Mouse (Mus musculus) liver, postnatal 0 days (tissue): ENCODE measurements at regions not wholly inside any gene's neighbourhood (a gene's known extent, or its start where the extent isn't known, plus 50 kb on each side); places are given as distances from the start of the nearest gene placed in this dataset.

Experiments used
- ATAC-seq: fragments of 200-750 bp; cut with Nextera tagmentation; 2 replicates; pipeline ENCODE4 v1.8.0; 2017; ENCODE audit warnings: mild to moderate bottlenecking, moderate library complexity
- DNase-seq: peaks from one replicate; pipeline ENCODE4 v3.0.0-alpha.2; 2016
- H3K27ac ChIP-seq: fragments of 300-500 bp; sonication (generic); 2 replicates; pipeline ENCODE4 v1.5.1; 2014; ENCODE audit warnings: antibody characterized with exemption, moderate library complexity, mild to moderate bottlenecking, low read depth
- H3K27me3 ChIP-seq: fragments of 300-500 bp; sonication (generic); 2 replicates; pipeline ENCODE4 v1.6.1; 2014; ENCODE audit warnings: low read length, control low read depth, mixed read lengths; ENCODE audit not compliant: insufficient read depth
- H3K36me3 ChIP-seq: fragments of 300-500 bp; sonication (generic); replicated peaks from 2 replicates; pipeline ENCODE4 v1.6.1; 2014; ENCODE audit warnings: mild to moderate bottlenecking, control low read depth, low read length, moderate library complexity, mixed read lengths; ENCODE audit not compliant: insufficient read depth
- H3K4me1 ChIP-seq: fragments of 300-500 bp; sonication (generic); 2 replicates; pipeline ENCODE4 v1.6.1; 2014; ENCODE audit warnings: antibody characterized with exemption, mild to moderate bottlenecking, control low read depth; ENCODE audit not compliant: insufficient read depth
- H3K4me2 ChIP-seq: fragments of 300-500 bp; sonication (generic); 2 replicates; pipeline ENCODE4 v1.6.1; 2014; ENCODE audit warnings: low read depth, mild to moderate bottlenecking, low read length, moderate library complexity, mixed read lengths
- H3K4me3 ChIP-seq: fragments of 300-500 bp; sonication (generic); 2 replicates; pipeline ENCODE4 v1.5.1; 2014; ENCODE audit warnings: low read depth, low read length
- H3K9ac ChIP-seq: fragments of 300-500 bp; sonication (generic); replicated peaks from 2 replicates; pipeline ENCODE4 v1.6.1; 2014; ENCODE audit warnings: mild to moderate bottlenecking, moderate library complexity
- H3K9me3 ChIP-seq: fragments of 300-500 bp; sonication (generic); 2 replicates; pipeline ENCODE4 v1.6.1; 2016; ENCODE audit warnings: mild to moderate bottlenecking, control low read depth, low read length, mixed read lengths
- CTCF ChIP-seq: sonication (generic); IDR thresholded peaks from 2 replicates; pipeline ENCODE4 v1.5.1; 2016; ENCODE audit warnings: antibody characterized with exemption, low read depth
- EP300 ChIP-seq: IDR thresholded peaks from 2 replicates; pipeline ENCODE4 v1.6.1; 2016; ENCODE audit warnings: antibody characterized with exemption, low read depth, mild to moderate bottlenecking
- WGBS: fragments of 180-500 bp; shearing (Covaris S2); extraction: QIAGEN DNeasy Blood & Tissue Kit; methylation state at CpG from one replicate; pipeline ENCODE4 v1.1.7; 2014; ENCODE audit not compliant: insufficient replicate concordance; 5-methylcytosine and 5-hydroxymethylcytosine counted together

DNA sequence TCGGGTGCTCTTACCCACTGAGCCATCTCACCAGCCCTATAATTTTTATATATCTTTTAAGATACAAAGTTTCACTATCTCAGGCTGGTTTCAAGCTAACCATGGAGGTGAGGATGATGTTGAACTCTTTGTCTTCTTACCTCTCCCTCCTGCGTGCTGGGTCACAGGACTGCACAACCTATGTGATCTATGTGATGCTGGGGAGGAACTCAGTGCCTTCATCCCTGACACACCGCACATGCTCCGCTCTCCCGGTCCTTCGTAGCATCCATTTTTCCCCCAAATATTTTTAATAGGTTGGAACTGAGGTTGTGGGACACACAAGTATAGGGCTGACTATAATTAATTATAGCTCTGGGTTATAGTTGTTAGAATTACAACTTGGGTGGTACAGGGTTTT lies 75.9 kb upstream of the Caprin1 start:
- Histone ChIP-seq H3K4me2 (no peak overlapping the region), H3K9me3 (no peaks in the 10 kb centered on the region), H3K4me3 (no peak overlapping the region), H3K9ac (no peak overlapping the region), H3K27ac (no peak overlapping the region), H3K36me3 (no peaks in the 10 kb centered on the region), H3K4me1 (peaks cover 7% of the 10 kb centered on the region), H3K27me3 (no peaks in the 10 kb centered on the region)
- DNase-seq (no peak), ATAC-seq (no peak)
- 91% methylated on average over 6 of the region's 6 CpGs for WGBS
- no peak for TF ChIP-seq EP300
- TF ChIP-seq CTCF = no peak

DNA sequence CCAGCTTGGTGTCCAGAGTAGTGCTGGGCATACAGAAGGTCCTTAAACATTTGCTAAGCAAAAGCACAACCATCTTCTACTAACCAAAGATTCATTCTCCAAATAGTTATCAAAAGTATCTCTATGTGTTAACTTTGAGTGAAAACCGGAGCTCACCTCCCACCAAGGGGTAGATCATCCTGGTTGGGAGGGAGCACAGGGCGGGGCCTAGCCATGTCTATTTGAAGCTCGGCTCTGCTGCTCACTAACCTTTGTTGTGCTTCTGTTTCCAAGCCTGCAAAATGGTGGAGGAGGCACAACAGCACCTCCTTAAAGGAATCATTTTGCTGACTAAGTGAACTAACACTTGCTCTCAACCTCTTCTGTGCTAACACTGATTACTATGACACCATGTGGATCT lies 77.0 kb upstream of the Caprin1 start:
- H3K9me3 ChIP-seq = no peaks in the 10 kb centered on the region
- H3K27ac ChIP-seq = peak overlapping the region; percentile 57; the same call in 1 of the 2 replicates
- 59% methylated on average over 3 of the region's 3 CpGs for WGBS
- H3K36me3 ChIP-seq = no peaks in the 10 kb centered on the region
- no peaks in the 10 kb centered on the region for H3K27me3 ChIP-seq
- no peak overlapping the region for H3K9ac ChIP-seq
- TF ChIP-seq CTCF (no peak), EP300 (no peak)
- peaks cover 7% of the 10 kb centered on the region for H3K4me1 ChIP-seq
- DNase-seq (no peak), ATAC-seq (no peak)
- H3K4me3 ChIP-seq = no peak overlapping the region
- H3K4me2 ChIP-seq = no peak overlapping the region

DNA sequence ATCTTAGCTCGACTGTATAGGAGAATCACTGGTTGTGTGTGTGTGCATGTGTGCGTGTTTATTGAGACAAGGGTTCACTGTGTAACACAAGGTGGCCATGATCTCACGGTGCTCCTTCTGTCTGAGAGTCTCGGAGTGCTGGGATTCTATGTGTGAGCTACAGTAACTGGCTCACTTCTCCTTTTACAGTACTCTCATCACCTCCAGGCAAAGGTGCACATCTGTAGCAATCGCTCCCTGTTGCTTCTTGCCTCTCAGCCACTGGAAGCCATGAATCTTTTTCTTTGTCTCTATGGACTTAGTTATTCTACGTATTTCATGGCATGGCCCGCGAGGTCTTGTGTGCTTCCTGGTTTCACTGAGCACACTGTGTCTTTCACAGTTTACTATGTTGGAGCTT lies 78.3 kb upstream of the Caprin1 start:
- 83% methylated on average over 8 of the region's 8 CpGs for WGBS
- no peak overlapping the region for H3K27ac ChIP-seq
- no peaks in the 10 kb centered on the region for H3K36me3 ChIP-seq
- H3K27me3 ChIP-seq = no peaks in the 10 kb centered on the region
- no peaks in the 10 kb centered on the region for H3K9me3 ChIP-seq
- no peak overlapping the region for H3K4me2 ChIP-seq
- no peak for ATAC-seq
- TF ChIP-seq CTCF = no peak
- TF ChIP-seq EP300 = no peak
- no peak overlapping the region for H3K9ac ChIP-seq
- no peak overlapping the region for H3K4me3 ChIP-seq
- DNase-seq = no peak
- peaks cover 7% of the 10 kb centered on the region for H3K4me1 ChIP-seq

GRCm38 (mm10) chr2:103876236-103876635 lies 78.8 kb upstream of the Caprin1 start:
- TF ChIP-seq CTCF = no peak
- TF ChIP-seq EP300 = no peak
- no peak overlapping the region for H3K4me2 ChIP-seq
- no peak overlapping the region for H3K27ac ChIP-seq
- no peaks in the 10 kb centered on the region for H3K9me3 ChIP-seq
- WGBS = 68% methylated on average over 2 of the region's 2 CpGs
- no peaks in the 10 kb centered on the region for H3K36me3 ChIP-seq
- DNase-seq (no peak), ATAC-seq (no peak)
- H3K9ac ChIP-seq = no peak overlapping the region
- H3K4me3 ChIP-seq = no peak overlapping the region
- no peaks in the 10 kb centered on the region for H3K27me3 ChIP-seq
- peaks cover 9% of the 10 kb centered on the region for H3K4me1 ChIP-seq

- Histone ChIP-seq H3K9ac (no peak overlapping the region), H3K4me2 (no peak overlapping the region), H3K4me3 (no peak overlapping the region), H3K27me3 (no peaks in the 10 kb centered on the region), H3K9me3 (no peaks in the 10 kb centered on the region), H3K36me3 (no peaks in the 10 kb centered on the region), H3K4me1 (0 out of 2 replicates have a peak, but pooled peaks cover 6% of the 10 kb centered on the region), H3K27ac (no peak overlapping the region)
- ATAC-seq (no peak), DNase-seq (no peak)
- WGBS = 19% methylated on average over 10 of the region's 10 CpGs
- no peak for TF ChIP-seq EP300
- no peak for TF ChIP-seq CTCF
These were observed 76.6 kb upstream of the Lmo2 start for GRCm38 (mm10) chr2:103881026-103881763.

DNA sequence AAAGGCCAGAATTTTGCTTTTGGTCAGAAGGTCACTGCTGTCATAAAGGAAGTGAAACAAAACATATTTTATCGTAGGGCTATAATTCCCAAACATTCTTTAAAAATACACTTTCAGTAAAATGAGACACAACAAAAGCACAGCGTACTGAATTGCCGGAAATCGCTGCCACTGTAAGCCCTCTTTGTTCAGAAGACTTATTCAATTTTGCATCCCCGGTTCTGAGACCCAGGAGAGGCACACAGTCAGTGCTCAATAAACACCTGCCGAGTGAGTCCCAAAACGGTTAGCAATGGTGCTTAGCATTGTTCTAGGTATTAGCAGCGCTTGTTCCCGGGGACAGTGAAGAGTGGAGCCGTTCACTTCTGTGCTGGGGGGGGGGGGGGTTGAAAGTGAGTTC lies 72.9 kb upstream of the Lmo2 start:
- H3K4me1 ChIP-seq = peaks cover 8% of the 10 kb centered on the region
- ATAC-seq (no peak), DNase-seq (no peak)
- 0 out of 2 replicates have a peak overlapping the region, but pooled peaks have one; percentile 11 for H3K9ac ChIP-seq
- H3K4me2 ChIP-seq = no peak overlapping the region
- no peaks in the 10 kb centered on the region for H3K36me3 ChIP-seq
- 79% methylated on average over 10 of the region's 10 CpGs for WGBS
- H3K27me3 ChIP-seq = no peaks in the 10 kb centered on the region
- no peak overlapping the region for H3K27ac ChIP-seq
- H3K4me3 ChIP-seq = no peak overlapping the region
- H3K9me3 ChIP-seq = no peaks in the 10 kb centered on the region
- TF ChIP-seq CTCF (no peak), EP300 (no peak)
